Mouse (Mus musculus): ENCODE data around the gene Tns3. TPM values are rescaled to one million over a fixed set of nuclear protein-coding genes. Genes with fewer than 3 reads are reported as not detected.

Gene Tns3
- polyA plus RNA-seq, 1 experiment: 23.4 TPM

DNA sequence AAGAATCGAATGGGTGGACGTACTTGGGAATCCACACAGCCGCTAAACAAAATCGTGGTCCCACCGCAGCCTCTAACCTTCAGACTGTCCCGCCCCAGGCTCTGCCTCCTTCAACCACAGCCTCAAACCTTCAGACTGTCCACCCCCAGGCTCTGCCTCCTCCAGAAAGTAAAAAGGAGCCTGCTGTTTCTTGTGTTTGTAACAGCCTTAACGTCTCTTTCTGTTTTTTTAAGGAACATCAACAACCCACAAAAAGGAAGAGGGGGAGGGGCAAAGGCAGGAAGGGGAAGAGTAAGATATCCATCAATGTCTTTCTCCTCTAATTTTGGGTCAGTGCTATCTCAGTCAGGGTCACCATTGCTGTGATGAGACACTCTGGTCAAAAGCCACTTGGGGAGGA, 25.2 kb upstream of the Tns3 start:
- no peak overlapping the region for H3K4me3 ChIP-seq
- no peak overlapping the region for H3K4me2 ChIP-seq (ENCODE audit: low read depth)
- no peaks in the 10 kb centered on the region for H3K36me3 ChIP-seq (ENCODE audit: control insufficient read depth, insufficient read depth)
- H3K79me2 ChIP-seq (ENCODE audit: control insufficient read depth, insufficient read depth): no peaks in the 10 kb centered on the region
- no peaks in the 10 kb centered on the region for H3K27me3 ChIP-seq (ENCODE audit: control insufficient read depth, insufficient read depth, insufficient read length)
- no peak for TF ChIP-seq REST (IDR thresholded peaks at IDR 0.05; ENCODE audit: insufficient read depth, insufficient read length)
- no peak for TF ChIP-seq POLR2A (IDR thresholded peaks at IDR 0.05; ENCODE audit: insufficient read length, low read depth)
- no peak for TF ChIP-seq SRF (IDR thresholded peaks at IDR 0.05; ENCODE audit: control insufficient read depth, insufficient read length, low read depth)
- TF ChIP-seq USF1 (IDR thresholded peaks at IDR 0.05; ENCODE audit: low read depth): no peak
- no peak for TF ChIP-seq TCF3 (IDR thresholded peaks at IDR 0.05; ENCODE audit: insufficient read length, low read depth)
- no peak for TF ChIP-seq MYOG (IDR thresholded peaks at IDR 0.05; ENCODE audit: control insufficient read depth in 1 of 3, insufficient read depth in 1 of 3, insufficient read length in 2 of 3, low read depth in 2 of 3)
- no peak for TF ChIP-seq MYOD1 (IDR thresholded peaks at IDR 0.05; ENCODE audit: control insufficient read depth in 1 of 3, insufficient read length in 2 of 3, low read depth in 2 of 3)
- no peak for TF ChIP-seq E2F4 (IDR thresholded peaks at IDR 0.05; ENCODE audit: insufficient read depth)
- TF ChIP-seq TCF12 (IDR thresholded peaks at IDR 0.05; ENCODE audit: insufficient read depth, poor library complexity, severe bottlenecking): no peak
- TF ChIP-seq POLR2AphosphoS2 (IDR thresholded peaks at IDR 0.05; ENCODE audit: insufficient read length, low read depth): no peak
- no peak for TF ChIP-seq MAX (IDR thresholded peaks at IDR 0.05; ENCODE audit: low read depth)
- H3ac ChIP-seq (ENCODE audit: control insufficient read depth, insufficient read length): no peak overlapping the region

DNA sequence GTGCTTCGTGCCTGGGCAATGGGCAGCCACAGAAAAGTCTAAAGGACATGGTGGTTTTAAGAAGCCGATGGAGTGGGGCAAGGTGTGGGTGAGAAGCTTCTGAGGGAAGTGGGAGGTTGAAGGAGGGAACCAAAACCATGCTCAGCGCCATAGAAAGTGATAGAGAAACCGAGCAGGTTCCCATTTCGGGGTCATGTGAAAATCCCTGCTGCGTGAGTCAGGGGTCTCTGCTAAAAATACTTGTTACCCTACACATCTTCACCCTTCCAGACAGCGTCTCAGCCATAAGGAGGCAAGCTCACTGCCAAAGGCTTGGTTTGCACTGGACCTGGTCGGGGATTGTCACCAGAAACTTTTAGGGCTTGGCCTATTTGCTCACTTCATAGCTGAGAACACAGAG, 24.6 kb upstream of the Tns3 start:
- Histone ChIP-seq H3K36me3 (ENCODE audit: control insufficient read depth, insufficient read depth) (no peaks in the 10 kb centered on the region), H3ac (ENCODE audit: control insufficient read depth, insufficient read length) (no peak overlapping the region), H3K27me3 (ENCODE audit: control insufficient read depth, insufficient read depth, insufficient read length) (no peaks in the 10 kb centered on the region), H3K4me2 (ENCODE audit: low read depth) (no peak overlapping the region), H3K4me3 (no peak overlapping the region), H3K79me2 (ENCODE audit: control insufficient read depth, insufficient read depth) (no peaks in the 10 kb centered on the region)
- no peak for TF ChIP-seq POLR2A (IDR thresholded peaks at IDR 0.05; ENCODE audit: insufficient read length, low read depth)

GRCm38 (mm10) chr11:8686501-8686900, 22.2 kb upstream of the Tns3 start:
- Histone ChIP-seq H3ac (ENCODE audit: control insufficient read depth, insufficient read length) (no peak overlapping the region), H3K79me2 (ENCODE audit: control insufficient read depth, insufficient read depth) (no peaks in the 10 kb centered on the region), H3K27me3 (ENCODE audit: control insufficient read depth, insufficient read depth, insufficient read length) (no peaks in the 10 kb centered on the region), H3K4me3 (no peak overlapping the region), H3K36me3 (ENCODE audit: control insufficient read depth, insufficient read depth) (no peaks in the 10 kb centered on the region), H3K4me2 (ENCODE audit: low read depth) (peak overlapping the region; percentile 70)
- no peak for TF ChIP-seq E2F4 (IDR thresholded peaks at IDR 0.05; ENCODE audit: insufficient read depth)
- no peak for TF ChIP-seq TCF12 (IDR thresholded peaks at IDR 0.05; ENCODE audit: insufficient read depth, poor library complexity, severe bottlenecking)
- TF ChIP-seq TCF3 (IDR thresholded peaks at IDR 0.05; ENCODE audit: insufficient read length, low read depth): no peak
- no peak for TF ChIP-seq REST (IDR thresholded peaks at IDR 0.05; ENCODE audit: insufficient read depth, insufficient read length)
- no peak for TF ChIP-seq POLR2A (IDR thresholded peaks at IDR 0.05; ENCODE audit: insufficient read length, low read depth)
- TF ChIP-seq MYOG (IDR thresholded peaks at IDR 0.05; ENCODE audit: control insufficient read depth in 1 of 3, insufficient read depth in 1 of 3, insufficient read length in 2 of 3, low read depth in 2 of 3): no peak
- no peak for TF ChIP-seq USF1 (IDR thresholded peaks at IDR 0.05; ENCODE audit: low read depth)
- TF ChIP-seq POLR2AphosphoS2 (IDR thresholded peaks at IDR 0.05; ENCODE audit: insufficient read length, low read depth): no peak

DNA sequence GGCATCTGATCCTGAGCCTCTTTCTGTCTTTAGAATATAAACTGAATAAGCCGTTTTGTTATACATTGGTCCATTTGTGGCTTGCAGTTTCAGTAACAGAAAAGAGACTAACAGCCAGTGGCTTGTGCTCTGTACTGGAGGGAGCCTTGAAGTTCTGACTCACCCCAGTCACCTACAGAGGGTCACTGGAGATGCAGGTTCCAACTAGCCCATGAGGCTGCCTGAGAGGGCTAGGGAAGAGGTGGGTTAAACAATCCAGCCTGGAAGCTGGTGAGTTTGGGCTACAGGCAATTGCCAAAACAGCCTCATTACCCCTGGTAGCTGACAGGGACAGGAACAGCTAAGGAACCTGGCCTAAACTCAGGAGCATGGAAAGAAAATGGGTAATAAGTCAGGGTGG, 21.7 kb upstream of the Tns3 start:
- TF ChIP-seq TCF12 (IDR thresholded peaks at IDR 0.05; ENCODE audit: insufficient read depth, poor library complexity, severe bottlenecking) (no peak), MAX (IDR thresholded peaks at IDR 0.05; ENCODE audit: low read depth) (no peak), MYOG (IDR thresholded peaks at IDR 0.05; ENCODE audit: control insufficient read depth in 1 of 3, insufficient read depth in 1 of 3, insufficient read length in 2 of 3, low read depth in 2 of 3) (no peak), USF1 (IDR thresholded peaks at IDR 0.05; ENCODE audit: low read depth) (no peak), POLR2A (IDR thresholded peaks at IDR 0.05; ENCODE audit: insufficient read length, low read depth) (no peak), E2F4 (IDR thresholded peaks at IDR 0.05; ENCODE audit: insufficient read depth) (no peak), TCF3 (IDR thresholded peaks at IDR 0.05; ENCODE audit: insufficient read length, low read depth) (no peak), REST (IDR thresholded peaks at IDR 0.05; ENCODE audit: insufficient read depth, insufficient read length) (no peak), MYOD1 (IDR thresholded peaks at IDR 0.05; ENCODE audit: control insufficient read depth in 1 of 3, insufficient read length in 2 of 3, low read depth in 2 of 3) (no peak), CEBPB (IDR thresholded peaks at IDR 0.05; ENCODE audit: insufficient read depth, poor library complexity, severe bottlenecking) (no peak), POLR2AphosphoS2 (IDR thresholded peaks at IDR 0.05; ENCODE audit: insufficient read length, low read depth) (no peak), SRF (IDR thresholded peaks at IDR 0.05; ENCODE audit: control insufficient read depth, insufficient read length, low read depth) (no peak)
- Histone ChIP-seq H3ac (ENCODE audit: control insufficient read depth, insufficient read length) (no peak overlapping the region), H3K27me3 (ENCODE audit: control insufficient read depth, insufficient read depth, insufficient read length) (no peaks in the 10 kb centered on the region), H3K4me3 (no peak overlapping the region), H3K36me3 (ENCODE audit: control insufficient read depth, insufficient read depth) (no peaks in the 10 kb centered on the region), H3K79me2 (ENCODE audit: control insufficient read depth, insufficient read depth) (no peaks in the 10 kb centered on the region), H3K4me2 (ENCODE audit: low read depth) (peak overlapping the region; percentile 70)

- H3K27me3 ChIP-seq (ENCODE audit: control insufficient read depth, insufficient read depth, insufficient read length): no peaks in the 10 kb centered on the region
- H3K4me3 ChIP-seq: no peak overlapping the region
- H3ac ChIP-seq (ENCODE audit: control insufficient read depth, insufficient read length): no peak overlapping the region
- H3K79me2 ChIP-seq (ENCODE audit: control insufficient read depth, insufficient read depth): no peaks in the 10 kb centered on the region
- no peaks in the 10 kb centered on the region for H3K36me3 ChIP-seq (ENCODE audit: control insufficient read depth, insufficient read depth)
- H3K4me2 ChIP-seq (ENCODE audit: low read depth): peak overlapping the region; percentile 70
- TF ChIP-seq POLR2A (IDR thresholded peaks at IDR 0.05; ENCODE audit: insufficient read length, low read depth) (no peak), CEBPB (IDR thresholded peaks at IDR 0.05; ENCODE audit: insufficient read depth, poor library complexity, severe bottlenecking) (peak; percentile 69; the same call in 1 of the 2 replicates), E2F4 (IDR thresholded peaks at IDR 0.05; ENCODE audit: insufficient read depth) (no peak), POLR2AphosphoS2 (IDR thresholded peaks at IDR 0.05; ENCODE audit: insufficient read length, low read depth) (no peak), REST (IDR thresholded peaks at IDR 0.05; ENCODE audit: insufficient read depth, insufficient read length) (no peak), MAX (IDR thresholded peaks at IDR 0.05; ENCODE audit: low read depth) (peak; percentile 52), MYOD1 (IDR thresholded peaks at IDR 0.05; ENCODE audit: control insufficient read depth in 1 of 3, insufficient read length in 2 of 3, low read depth in 2 of 3) (peak in 1 of 3 experiments; percentile 52), MYOG (IDR thresholded peaks at IDR 0.05; ENCODE audit: control insufficient read depth in 1 of 3, insufficient read depth in 1 of 3, insufficient read length in 2 of 3, low read depth in 2 of 3) (peak in 1 of 3 experiments; percentile 61), SRF (IDR thresholded peaks at IDR 0.05; ENCODE audit: control insufficient read depth, insufficient read length, low read depth) (no peak), TCF3 (IDR thresholded peaks at IDR 0.05; ENCODE audit: insufficient read length, low read depth) (no peak), TCF12 (IDR thresholded peaks at IDR 0.05; ENCODE audit: insufficient read depth, poor library complexity, severe bottlenecking) (peak; percentile 4), USF1 (IDR thresholded peaks at IDR 0.05; ENCODE audit: low read depth) (no peak)
These were observed 20.9 kb upstream of the Tns3 start for GRCm38 (mm10) chr11:8685195-8685594.
